Mouse (Mus musculus) ovary, postnatal 14 days (tissue): Measurements from ENCODE around the gene Armc7.
"Not testable (repeated sequence)": the region's sequence is repeated elsewhere in the genome, so short reads cannot be mapped to it uniquely, and the experiment has no call there.

Experiments used
- DNase-seq: peaks from one replicate; pipeline ENCODE4 v3.0.0; 2022; ENCODE audit warnings: low spot score

Armc7 gene

DNA sequence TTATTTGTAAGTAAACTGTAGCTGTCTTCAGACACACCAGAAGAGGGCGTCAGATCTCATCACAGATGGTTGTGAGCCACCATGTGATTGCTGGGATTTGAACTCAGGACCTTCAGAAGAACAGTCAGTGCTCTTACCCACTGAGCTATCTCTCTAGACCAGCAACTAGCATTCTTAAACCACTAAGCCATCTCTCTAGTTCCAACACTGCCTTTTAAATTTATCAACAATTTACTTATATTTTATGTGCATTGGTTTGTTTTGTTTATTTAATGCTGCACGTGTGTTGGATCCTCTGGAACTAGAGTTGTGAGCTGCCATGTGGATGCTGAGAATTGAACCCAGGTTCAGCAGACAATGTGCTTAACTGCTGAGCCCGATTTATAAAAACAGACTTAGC lies 51.0 kb downstream of the Armc7 start:
- not testable (repeated sequence) for DNase-seq

GRCm38 (mm10) chr11:115534759-115535371 lies 59.4 kb downstream of the Armc7 start:
- no peak for DNase-seq

DNA sequence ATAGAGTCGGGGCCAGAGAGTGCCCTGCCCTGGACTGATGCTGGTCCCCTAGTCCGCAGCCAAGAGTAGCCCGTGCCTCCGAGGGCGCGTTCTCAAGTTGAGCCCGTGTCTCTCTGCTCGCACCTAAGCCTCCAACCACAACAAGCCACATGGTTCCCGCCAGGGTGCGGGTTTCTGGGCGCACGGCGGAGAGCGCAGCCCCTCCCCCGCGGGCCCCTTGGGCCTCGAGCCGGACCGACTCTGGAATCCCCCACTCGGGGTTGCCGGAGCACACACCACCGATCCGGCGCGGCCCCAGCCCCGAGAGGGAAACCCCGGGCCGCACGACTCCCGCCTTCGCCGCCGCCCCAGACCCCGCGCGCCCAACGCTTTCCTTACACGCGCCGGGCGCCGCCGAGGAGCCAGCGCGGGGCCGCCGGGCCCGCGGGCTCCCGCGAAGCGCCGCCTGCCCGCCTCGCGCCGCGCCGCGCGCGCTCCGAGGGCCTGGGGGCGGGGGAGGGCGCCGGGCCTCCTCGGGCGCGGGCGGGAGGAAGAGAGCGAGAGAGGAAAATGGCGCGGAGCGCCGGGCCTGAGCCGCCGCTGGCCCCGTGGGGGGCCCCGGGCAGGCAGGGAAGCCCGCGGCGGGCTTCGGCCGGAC lies 60.1 kb downstream of the Armc7 start:
- peak; percentile 49 for DNase-seq

DNA sequence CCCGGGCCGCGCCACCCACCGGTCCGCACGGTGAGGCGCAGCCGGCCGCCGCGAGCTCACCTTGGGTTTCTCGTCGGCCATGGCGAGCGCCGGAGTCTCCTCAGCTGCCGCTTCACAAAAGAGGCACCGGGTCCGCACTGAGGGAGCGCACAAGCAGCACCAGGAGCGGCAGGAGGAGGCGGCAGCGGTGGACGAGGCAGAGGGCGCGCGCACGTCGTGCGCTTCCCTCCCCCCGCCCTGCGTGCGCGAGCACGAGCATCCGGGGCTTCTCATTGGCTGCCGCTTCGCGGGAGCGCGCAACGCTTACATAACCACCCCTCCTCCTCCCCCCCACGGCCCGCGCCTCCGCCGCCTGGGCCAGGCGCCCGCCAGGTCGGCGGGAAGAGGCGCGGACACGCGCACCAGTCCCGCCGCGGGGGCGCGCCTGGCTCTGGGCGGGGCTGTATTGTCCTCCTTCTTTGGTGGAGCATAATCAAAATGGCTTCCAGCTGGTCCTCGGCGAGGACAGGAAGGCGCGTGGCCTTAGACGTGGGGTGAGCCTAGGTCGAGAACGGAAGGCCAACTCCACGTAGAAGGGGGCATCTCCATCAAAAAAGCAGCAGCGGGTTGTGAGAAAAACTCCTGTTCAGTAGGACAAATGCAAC lies 60.7 kb downstream of the Armc7 start, which contains the start of gene Sumo2:
Sumo2 (minus strand) TSS at position 239 of the 644 bp plus-strand sequence.
- DNase-seq = peak; percentile 99

DNA sequence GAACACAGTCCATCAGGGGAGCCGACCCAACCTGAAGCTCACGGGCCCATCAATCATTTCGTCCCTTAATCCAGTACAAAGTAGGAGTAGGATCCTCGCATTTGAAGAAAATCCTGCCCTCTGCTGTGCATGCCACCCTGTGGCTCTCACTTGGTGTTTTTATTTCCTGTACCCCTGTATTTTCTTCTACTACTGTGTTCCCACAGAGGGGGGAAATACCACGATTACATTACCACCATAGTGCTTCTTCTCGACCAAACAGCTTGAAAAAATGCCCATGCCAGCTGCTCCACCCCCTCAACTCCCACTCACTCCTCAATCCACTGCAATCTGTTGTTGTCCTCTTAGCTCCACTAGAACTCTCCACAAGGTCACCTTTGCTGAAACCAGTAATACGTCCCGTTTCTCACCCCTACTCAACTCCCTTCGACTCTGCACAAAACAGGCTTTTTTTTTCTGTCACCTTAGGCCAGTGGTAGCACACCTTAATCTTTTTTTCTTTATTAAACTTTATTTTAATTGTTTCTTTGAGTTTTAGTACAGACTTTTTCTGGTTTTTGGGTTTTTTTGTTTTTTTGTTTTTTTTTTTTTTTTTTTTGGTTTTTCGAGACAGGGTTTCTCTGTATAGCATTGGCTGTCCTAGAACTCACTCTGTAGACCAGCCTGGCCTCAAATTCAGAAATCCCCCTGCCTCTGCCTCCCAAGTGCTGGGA lies 61.5 kb downstream of the Armc7 start:
- no peak for DNase-seq

- DNase-seq = no peak
Observed at GRCm38 (mm10) chr11:115538045-115538444, 62.6 kb downstream of the Armc7 start.
